Mouse (Mus musculus) testis, adult 2 months (tissue): ENCODE data around the gene Il18rap. TPM values are rescaled to one million over a fixed set of nuclear protein-coding genes. Genes with fewer than 3 reads are reported as not detected.

Source experiments
- H3K27ac ChIP-seq: fragments of 200-500 bp; 2 replicates; pipeline ENCODE4 v1.5.1; 2012; ENCODE audit warnings: low read depth, low read length; ENCODE audit not compliant: control insufficient read depth, insufficient read depth
- H3K27me3 ChIP-seq: fragments of 200-500 bp; 2 replicates; pipeline ENCODE4 v1.6.1; 2012; ENCODE audit warnings: mild to moderate bottlenecking, low read length, moderate library complexity; ENCODE audit not compliant: control insufficient read depth, insufficient read depth
- H3K36me3 ChIP-seq: fragments of 200-500 bp; 2 replicates; pipeline ENCODE4 v1.6.1; 2012; ENCODE audit warnings: mild to moderate bottlenecking, low read length; ENCODE audit not compliant: control insufficient read depth, insufficient read depth
- H3K4me1 ChIP-seq: fragments of 200-500 bp; 2 replicates; pipeline ENCODE4 v1.6.1; 2012; ENCODE audit warnings: low read length; ENCODE audit not compliant: control insufficient read depth, insufficient read depth
- H3K4me3 ChIP-seq: fragments of 200-500 bp; 2 replicates; pipeline ENCODE4 v1.5.1; 2012; ENCODE audit warnings: low read depth, mild to moderate bottlenecking, low read length, moderate library complexity, mixed read lengths; ENCODE audit not compliant: control insufficient read depth
- CTCF ChIP-seq: fragments of 200-500 bp; IDR thresholded peaks from 2 replicates; pipeline ENCODE4 v1.5.1; 2012; ENCODE audit warnings: low read depth, mild to moderate bottlenecking, inconsistent platforms, low read length, moderate library complexity; ENCODE audit not compliant: control insufficient read depth, insufficient read depth, insufficient replicate concordance
- POLR2A ChIP-seq: fragments of 200-500 bp; IDR thresholded peaks from 2 replicates; pipeline ENCODE4 v1.6.1; 2012; ENCODE audit warnings: low read depth, mild to moderate bottlenecking, inconsistent platforms, low read length, moderate library complexity; ENCODE audit not compliant: control insufficient read depth
- polyA plus RNA-seq: library from polyadenylated mRNA; depleted of rRNA; stranded (reverse); fragments of >200 nt; gene quantifications from 2 replicates; pipeline ENCODE4 v1.2.3, GENCODE M21; 2012

Gene Il18rap
- polyA plus RNA-seq, 1 experiment = not detected

- Histone ChIP-seq H3K27ac (no peak overlapping the region), H3K4me3 (no peak overlapping the region), H3K4me1 (peaks cover 3% of the 10 kb centered on the region), H3K36me3 (no peaks in the 10 kb centered on the region), H3K27me3 (no peaks in the 10 kb centered on the region)
- no peak for TF ChIP-seq CTCF
- no peak for TF ChIP-seq POLR2A
These were observed 13.4 kb upstream of the Il18rap start for GRCm38 (mm10) chr1:40501546-40502398.

DNA sequence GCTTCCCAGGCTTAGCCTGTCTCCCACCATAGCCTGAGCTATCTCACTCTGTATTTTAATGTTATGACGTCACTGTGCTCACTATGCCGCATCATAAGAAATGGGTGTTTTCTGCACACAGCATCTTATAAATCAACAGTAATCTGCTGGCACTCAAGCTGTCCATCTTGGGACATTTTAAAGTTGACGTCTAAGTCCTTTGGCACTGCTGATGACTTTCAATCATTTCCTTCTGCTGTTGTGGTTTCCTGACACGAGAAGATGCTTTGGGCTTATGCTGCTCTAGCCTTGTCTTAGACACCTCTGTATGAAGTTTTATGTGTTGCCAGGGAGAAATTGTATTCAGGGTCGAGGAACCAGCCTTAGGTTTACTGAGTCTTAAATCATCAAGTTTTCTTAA, 10.6 kb upstream of the Il18rap start:
- Histone ChIP-seq H3K27me3 (no peaks in the 10 kb centered on the region), H3K4me3 (no peak overlapping the region), H3K36me3 (no peaks in the 10 kb centered on the region), H3K4me1 (no peaks in the 10 kb centered on the region), H3K27ac (no peak overlapping the region)
- TF ChIP-seq CTCF (no peak), POLR2A (no peak)

DNA sequence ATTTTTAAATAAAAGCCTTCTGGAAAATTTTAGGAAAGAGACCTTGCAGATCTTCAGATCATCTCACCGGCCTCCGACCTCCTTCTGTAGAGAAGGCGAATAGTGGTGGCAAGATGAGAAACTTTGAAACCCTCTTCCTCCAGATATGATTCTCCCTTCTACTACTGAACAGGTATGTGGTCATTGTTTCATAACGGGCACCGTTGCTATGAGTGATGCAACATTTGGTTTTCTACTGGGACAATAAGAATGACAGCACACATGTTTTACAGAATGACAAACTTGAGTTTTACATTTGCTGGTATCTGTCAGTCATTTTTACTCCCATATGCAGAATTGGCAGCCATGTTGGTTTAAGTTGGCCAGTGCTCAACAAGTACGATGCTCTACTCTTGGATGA, 1.2 kb downstream of the Il18rap start:
- no peak overlapping the region for H3K4me3 ChIP-seq
- TF ChIP-seq CTCF = no peak
- no peak for TF ChIP-seq POLR2A
- no peak overlapping the region for H3K27ac ChIP-seq
- H3K4me1 ChIP-seq = no peaks in the 10 kb centered on the region
- H3K27me3 ChIP-seq = no peaks in the 10 kb centered on the region
- no peaks in the 10 kb centered on the region for H3K36me3 ChIP-seq

GRCm38 (mm10) chr1:40522918-40523317, 7.8 kb downstream of the Il18rap start:
- Histone ChIP-seq H3K27me3 (no peaks in the 10 kb centered on the region), H3K4me1 (no peaks in the 10 kb centered on the region), H3K27ac (no peak overlapping the region), H3K4me3 (no peak overlapping the region), H3K36me3 (no peaks in the 10 kb centered on the region)
- TF ChIP-seq CTCF = no peak
- TF ChIP-seq POLR2A = no peak

- TF ChIP-seq POLR2A (no peak), CTCF (no peak)
- no peaks in the 10 kb centered on the region for H3K27me3 ChIP-seq
- no peak overlapping the region for H3K27ac ChIP-seq
- no peaks in the 10 kb centered on the region for H3K4me1 ChIP-seq
- H3K36me3 ChIP-seq = no peaks in the 10 kb centered on the region
- H3K4me3 ChIP-seq = no peak overlapping the region
These were observed 9.0 kb downstream of the Il18rap start for GRCm38 (mm10) chr1:40523971-40524722.

GRCm38 (mm10) chr1:40529287-40529686, 14.1 kb downstream of the Il18rap start:
- no peak overlapping the region for H3K4me3 ChIP-seq
- no peak overlapping the region for H3K27ac ChIP-seq
- TF ChIP-seq POLR2A = no peak
- no peak for TF ChIP-seq CTCF
- no peaks in the 10 kb centered on the region for H3K27me3 ChIP-seq
- no peaks in the 10 kb centered on the region for H3K36me3 ChIP-seq
- H3K4me1 ChIP-seq = no peaks in the 10 kb centered on the region

DNA sequence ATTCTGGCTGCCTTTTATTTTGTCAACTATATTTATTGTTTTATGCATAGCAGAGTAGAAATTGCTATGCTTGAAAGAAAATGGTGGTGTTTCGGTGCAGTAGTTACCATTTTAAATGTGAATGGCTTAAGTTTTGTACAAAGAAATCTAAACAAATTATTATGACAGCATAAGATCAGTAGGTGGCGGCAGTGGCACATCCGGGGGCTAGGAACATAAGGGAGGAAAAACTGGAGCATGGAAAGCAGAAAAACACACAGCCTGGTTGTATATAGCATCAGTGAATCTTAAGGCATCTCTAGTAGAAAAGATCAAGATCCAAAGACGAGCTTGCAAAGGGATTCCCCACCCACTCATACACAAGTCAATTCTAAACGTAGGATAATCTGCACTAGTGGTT, 22.4 kb downstream of the Il18rap start:
- no peaks in the 10 kb centered on the region for H3K27me3 ChIP-seq
- TF ChIP-seq CTCF (no peak), POLR2A (no peak)
- H3K27ac ChIP-seq = no peak overlapping the region
- H3K4me3 ChIP-seq = no peak overlapping the region
- no peaks in the 10 kb centered on the region for H3K4me1 ChIP-seq
- H3K36me3 ChIP-seq = no peaks in the 10 kb centered on the region
